Mouse (Mus musculus) E14TG2a.4 (cell line): ENCODE results near the gene Snx5.

Experiments
- CTCF ChIP-seq: conservative IDR thresholded peaks from 2 replicates; pipeline ENCODE4 v1.5.1; 2014; ENCODE audit warnings: low read length
- NANOG ChIP-seq: IDR thresholded peaks from 2 replicates; pipeline ENCODE4 v1.6.1; 2014; ENCODE audit warnings: borderline replicate concordance, low read length, mixed read lengths

GRCm38 (mm10) chr2:144280568-144280967 is 9.9 kb upstream of the Snx5 start:
- TF ChIP-seq CTCF (no peak), NANOG (no peak)
